ENCODE assay signal across 30 mouse cellular contexts in genomic region chr13:70744416-70745038, GRCm38 (mm10).
DNase-seq lines count a peak whose midpoint lies in the region; ATAC-seq and TF ChIP-seq lines count a peak whose summit lies in the region.
"Had no signal": no experiment of that assay in that cellular context is flagged by ENCODE, and none has a peak within 500 bp of the region (broad histone marks: within the 10 kb centered on the region; RNA-seq: fewer than 3 reads in every experiment).

No protein-coding gene starts in this region.

- ATAC-seq in embryonic facial prominence, embryonic 13.5 days (ENCODE audit: insufficient number of reproducible peaks, insufficient read depth, low FRiP score, low TSS enrichment, low read depth): no peak
- peak; percentile 34; the same call in 1 of the 2 replicates for ATAC-seq in intestine, embryonic 16.5 days
- peak; percentile 74 for ATAC-seq in stomach, embryonic 16.5 days (ENCODE audit: insufficient read depth, low FRiP score)
- no peak for ATAC-seq in hindbrain, postnatal 0 days
- ATAC-seq: forebrain, embryonic 15.5 days; midbrain, embryonic 15.5 days; Patski had no signal

- H3K4me2 ChIP-seq in CH12.LX (ENCODE audit: insufficient read depth, low read depth, poor library complexity, severe bottlenecking): peak overlapping the region; percentile 52
- no peak overlapping the region for H3K4me2 ChIP-seq in embryonic facial prominence, embryonic 13.5 days
- no peak overlapping the region for H3K4me2 ChIP-seq in intestine, embryonic 16.5 days (ENCODE audit: low read depth, low read length)
- H3K4me2 ChIP-seq in stomach, embryonic 16.5 days (ENCODE audit: low read depth, low read length): no peak overlapping the region
- H3K4me2 ChIP-seq in hindbrain, postnatal 0 days (ENCODE audit: low read depth, low read length): no peak overlapping the region
- H3K4me2 ChIP-seq: forebrain, embryonic 15.5 days; hindbrain, embryonic 15.5 days; limb, embryonic 12.5 days; liver, embryonic 15.5 days; lung, embryonic 14.5 days; midbrain, embryonic 15.5 days; neural tube, embryonic 13.5 days had no signal

- no peaks in the 10 kb centered on the region for H3K27me3 ChIP-seq in CH12.LX (replicated peaks)
- peaks cover 62% of the 10 kb centered on the region for H3K27me3 ChIP-seq in embryonic facial prominence, embryonic 13.5 days
- H3K27me3 ChIP-seq in intestine, embryonic 16.5 days (replicated peaks; ENCODE audit: control insufficient read depth, insufficient read depth, low read length): no peaks in the 10 kb centered on the region
- no peaks in the 10 kb centered on the region for H3K27me3 ChIP-seq in stomach, embryonic 16.5 days (ENCODE audit: control insufficient read depth, insufficient read depth, low read length)
- no peaks in the 10 kb centered on the region for H3K27me3 ChIP-seq in hindbrain, postnatal 0 days (ENCODE audit: insufficient read depth, low read length)
- H3K27me3 ChIP-seq: forebrain, embryonic 15.5 days; hindbrain, embryonic 15.5 days; liver, embryonic 15.5 days; midbrain, embryonic 15.5 days; neural tube, embryonic 13.5 days; Patski had no signal

- H3K27ac ChIP-seq in CH12.LX (ENCODE audit: insufficient read depth, low read depth): no peak overlapping the region
- peak overlapping the region; percentile 22; the same call in 1 of the 2 replicates for H3K27ac ChIP-seq in embryonic facial prominence, embryonic 13.5 days
- no peak overlapping the region for H3K27ac ChIP-seq in intestine, embryonic 16.5 days (ENCODE audit: low read length)
- H3K27ac ChIP-seq in stomach, embryonic 16.5 days (ENCODE audit: low read length): peak overlapping the region; percentile 96
- no peak overlapping the region for H3K27ac ChIP-seq in hindbrain, postnatal 0 days
- H3K27ac ChIP-seq: forebrain, embryonic 10.5 days; forebrain, embryonic 15.5 days; hindbrain, embryonic 10.5 days; hindbrain, embryonic 15.5 days; limb, embryonic 12.5 days; liver, embryonic 15.5 days; midbrain, embryonic 15.5 days; neural tube, embryonic 13.5 days had no signal

- no peaks in the 10 kb centered on the region for H3K79me2 ChIP-seq in CH12.LX (replicated peaks; ENCODE audit: control insufficient read depth, extremely low read depth, insufficient read depth, poor library complexity, severe bottlenecking)

- WGBS in embryonic facial prominence, embryonic 13.5 days: 22% methylated on average over 5 of the region's 5 CpGs
- WGBS in intestine, embryonic 16.5 days: 76% methylated on average over 5 of the region's 5 CpGs
- 66% methylated on average over 5 of the region's 5 CpGs for WGBS in stomach, embryonic 16.5 days
- 74% methylated on average over 5 of the region's 5 CpGs for WGBS in hindbrain, postnatal 0 days

- H3K4me1 ChIP-seq in CH12.LX (ENCODE audit: control insufficient read depth in 1 of 2, insufficient read depth in 2 of 2): peaks cover 16 to 39% of the 10 kb centered on the region in 2 experiments
- peaks cover 41% of the 10 kb centered on the region for H3K4me1 ChIP-seq in embryonic facial prominence, embryonic 13.5 days
- peaks cover 3% of the 10 kb centered on the region; the same call in 1 of the 2 replicates for H3K4me1 ChIP-seq in intestine, embryonic 16.5 days (ENCODE audit: control insufficient read depth, insufficient read depth, low read length)
- H3K4me1 ChIP-seq in stomach, embryonic 16.5 days (ENCODE audit: control insufficient read depth, insufficient read depth, low read length): peaks cover 8% of the 10 kb centered on the region; the same call in 1 of the 2 replicates
- H3K4me1 ChIP-seq in hindbrain, postnatal 0 days (ENCODE audit: insufficient read depth, low read length): peaks cover 4% of the 10 kb centered on the region; the same call in 1 of the 2 replicates
- H3K4me1 ChIP-seq: forebrain, embryonic 15.5 days; hindbrain, embryonic 15.5 days; liver, embryonic 15.5 days; neural tube, embryonic 13.5 days had no signal

- dilution Hi-C loops in CH12.LX (cut with MboI; ENCODE audit: extremely low pct_ligation_motif_present, extremely low pct_unique_long_range_greater_than_20kb, low sequenced_read_pairs): no loop called here

- no peak overlapping the region for H3K9ac ChIP-seq in CH12.LX (ENCODE audit: insufficient read depth, low read depth)
- no peak overlapping the region for H3K9ac ChIP-seq in embryonic facial prominence, embryonic 13.5 days
- no peak overlapping the region for H3K9ac ChIP-seq in intestine, embryonic 16.5 days (ENCODE audit: low read depth, low read length)
- H3K9ac ChIP-seq in stomach, embryonic 16.5 days (ENCODE audit: low read length): peak overlapping the region; percentile 4; the same call in 1 of the 2 replicates
- no peak overlapping the region for H3K9ac ChIP-seq in hindbrain, postnatal 0 days (replicated peaks; ENCODE audit: low read length)
- H3K9ac ChIP-seq: forebrain, embryonic 15.5 days; hindbrain, embryonic 15.5 days; limb, embryonic 12.5 days; liver, embryonic 15.5 days; lung, embryonic 14.5 days; midbrain, embryonic 15.5 days; neural tube, embryonic 13.5 days had no signal

- H3K9me3 ChIP-seq in CH12.LX (replicated peaks; ENCODE audit: low read length): no peaks in the 10 kb centered on the region
- no peaks in the 10 kb centered on the region for H3K9me3 ChIP-seq in embryonic facial prominence, embryonic 13.5 days
- no peaks in the 10 kb centered on the region for H3K9me3 ChIP-seq in intestine, embryonic 16.5 days (ENCODE audit: control insufficient read depth, low read length)
- no peaks in the 10 kb centered on the region for H3K9me3 ChIP-seq in stomach, embryonic 16.5 days (replicated peaks; ENCODE audit: control insufficient read depth, low read length)
- H3K9me3 ChIP-seq in hindbrain, postnatal 0 days (ENCODE audit: low read length): no peaks in the 10 kb centered on the region
- H3K9me3 ChIP-seq: forebrain, embryonic 10.5 days; forebrain, embryonic 15.5 days; hindbrain, embryonic 10.5 days; hindbrain, embryonic 15.5 days; limb, embryonic 12.5 days; liver, embryonic 15.5 days; midbrain, embryonic 15.5 days; neural tube, embryonic 13.5 days had no signal

- peak; percentile 78 for DNase-seq in CH12.LX (ENCODE audit: extremely low read depth)
- no peak for DNase-seq in kidney, postnatal 36 days
- no peak for DNase-seq in hindbrain, postnatal 0 days (ENCODE audit: low spot score)
- no peak for DNase-seq in adrenal gland, adult (ENCODE audit: inconsistent age in 2 of 2, low spot score in 1 of 2)
- DNase-seq: adrenal gland, adult 2 months; adrenal gland, postnatal 36 days; B cell, adult 2 months; cerebellum, adult 18-20 months; cerebellum, postnatal 10 days; gastrocnemius, postnatal 14 days; heart, postnatal 14 days; kidney, adult 11 months; kidney, postnatal 14 days; lung, embryonic 14.5 days; lung, postnatal 14 days; right cerebral cortex, postnatal 4 days; thymus, postnatal 14 days had no signal

- TF ChIP-seq EP300 in CH12.LX (IDR thresholded peaks at IDR 0.05; ENCODE audit: low read length): peak; percentile 88

- H3K36me3 ChIP-seq in CH12.LX (replicated peaks in 1 of 2; ENCODE audit: control insufficient read depth in 1 of 2, insufficient read depth in 1 of 2, low read length in 1 of 2): no peaks in the 10 kb centered on the region
- no peaks in the 10 kb centered on the region for H3K36me3 ChIP-seq in embryonic facial prominence, embryonic 13.5 days
- H3K36me3 ChIP-seq in intestine, embryonic 16.5 days (ENCODE audit: control insufficient read depth, insufficient read depth, low read length): no peaks in the 10 kb centered on the region
- H3K36me3 ChIP-seq in stomach, embryonic 16.5 days (ENCODE audit: control insufficient read depth, insufficient read depth, low read length): no peaks in the 10 kb centered on the region
- no peaks in the 10 kb centered on the region for H3K36me3 ChIP-seq in hindbrain, postnatal 0 days (ENCODE audit: insufficient read depth, low read length)
- H3K36me3 ChIP-seq: forebrain, embryonic 10.5 days; forebrain, embryonic 15.5 days; G1E; hindbrain, embryonic 10.5 days; hindbrain, embryonic 15.5 days; limb, embryonic 12.5 days; liver, embryonic 15.5 days; midbrain, embryonic 15.5 days; neural tube, embryonic 13.5 days had no signal

- H3K4me3 ChIP-seq in CH12.LX (replicated peaks in 1 of 3; ENCODE audit: low read depth in 2 of 3, low read length in 2 of 3, poor library complexity in 1 of 3): no peak overlapping the region
- no peak overlapping the region for H3K4me3 ChIP-seq in embryonic facial prominence, embryonic 13.5 days
- H3K4me3 ChIP-seq in intestine, embryonic 16.5 days (ENCODE audit: low read length): no peak overlapping the region
- H3K4me3 ChIP-seq in stomach, embryonic 16.5 days (replicated peaks; ENCODE audit: low read length): no peak overlapping the region
- H3K4me3 ChIP-seq in hindbrain, postnatal 0 days (ENCODE audit: low read length): no peak overlapping the region
- H3K4me3 ChIP-seq: forebrain, embryonic 10.5 days; forebrain, embryonic 15.5 days; hindbrain, embryonic 10.5 days; hindbrain, embryonic 15.5 days; limb, embryonic 12.5 days; liver, embryonic 15.5 days; midbrain, embryonic 15.5 days; neural tube, embryonic 13.5 days had no signal

- TF ChIP-seq RAD21 in CH12.LX (IDR thresholded peaks at IDR 0.05; ENCODE audit: low read depth, low read length): no peak

- in situ Hi-C loops in CH12.LX (cut with MboI; ENCODE audit: low pct_ligation_motif_present, low pct_unique_long_range_greater_than_20kb, low sequenced_read_pairs): no loop called here

- no peak for TF ChIP-seq CTCF in CH12.LX (conservative IDR thresholded peaks at IDR 0.05 in 1 of 2, IDR thresholded peaks at IDR 0.05 in 1 of 2; ENCODE audit: low read depth in 2 of 2, low read length in 2 of 2)
- no peak for TF ChIP-seq CTCF in hindbrain, postnatal 0 days (IDR thresholded peaks at IDR 0.05; ENCODE audit: low read depth)

- TF ChIP-seq POLR2A in CH12.LX (IDR thresholded peaks at IDR 0.05; ENCODE audit: low read depth, low read length): no peak

TF ChIP-seq in CH12.LX, 34 proteins besides CTCF, POLR2A, EP300 and RAD21 (continues in another document):
- TF ChIP-seq NRF1 (IDR thresholded peaks at IDR 0.05; ENCODE audit: low read depth, low read length): no peak
- peak; percentile 93 for TF ChIP-seq IRF4 (IDR thresholded peaks at IDR 0.05; ENCODE audit: low read depth, low read length)
- TF ChIP-seq MAZ (IDR thresholded peaks at IDR 0.05; ENCODE audit: low read depth, low read length): peak; percentile 32; the same call in 1 of the 2 replicates
- peak; percentile 45; the same call in 1 of the 2 replicates for TF ChIP-seq MEF2A (IDR thresholded peaks at IDR 0.05; ENCODE audit: borderline replicate concordance, low read depth, low read length)
- TF ChIP-seq JUN (IDR thresholded peaks at IDR 0.05; ENCODE audit: insufficient read depth, low read depth, low read length): peak; percentile 49; the same call in 1 of the 2 replicates
- TF ChIP-seq ELF1 (IDR thresholded peaks at IDR 0.05; ENCODE audit: low read depth, low read length): peak; percentile 57
- no peak for TF ChIP-seq PAX5 (IDR thresholded peaks at IDR 0.05; ENCODE audit: low read length)
- TF ChIP-seq GABPA (IDR thresholded peaks at IDR 0.05; ENCODE audit: insufficient replicate concordance, low read depth, low read length): no peak
- TF ChIP-seq USF1 (IDR thresholded peaks at IDR 0.05; ENCODE audit: low read depth, low read length): no peak
- no peak for TF ChIP-seq USF2 (conservative IDR thresholded peaks at IDR 0.05; ENCODE audit: low read depth, low read length)
- peak; percentile 70 for TF ChIP-seq ZNF384 (IDR thresholded peaks at IDR 0.05; ENCODE audit: low read depth, low read length)

Comparison
In these comparisons a context has a peak if more than half of its experiments do, and no peak if none do; other contexts are left out.
1. H3K27ac ChIP-seq: peak in embryonic facial prominence, embryonic 13.5 days (single experiment) and stomach, embryonic 16.5 days (single experiment); none in CH12.LX (single experiment), intestine, embryonic 16.5 days (single experiment) and hindbrain, postnatal 0 days (single experiment).
2. ATAC-seq: peak in intestine, embryonic 16.5 days (single experiment) and stomach, embryonic 16.5 days (single experiment); none in embryonic facial prominence, embryonic 13.5 days (single experiment) and hindbrain, postnatal 0 days (single experiment).